Mouse (Mus musculus): Measurements from ENCODE around the gene Scaf11.

DNA sequence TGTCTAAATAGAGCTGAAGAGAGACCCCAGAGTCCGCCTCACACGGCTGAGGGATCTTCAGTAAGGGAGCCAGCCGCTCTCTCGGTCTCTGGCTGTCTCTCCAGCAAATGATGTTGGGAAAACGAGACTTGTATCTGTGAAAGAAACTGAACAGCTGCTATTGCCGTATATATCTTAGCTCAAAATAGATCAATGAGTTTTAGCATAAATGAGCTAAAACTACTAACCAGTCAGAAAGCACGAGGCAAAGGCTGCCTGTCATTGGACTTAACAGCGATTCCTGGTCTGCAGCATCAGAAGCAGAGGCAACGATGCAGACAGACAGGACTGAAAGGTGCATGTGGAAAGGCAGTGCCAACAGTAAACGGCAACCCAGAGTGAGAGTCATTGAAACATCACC is 62.3 kb downstream of the Scaf11 start:
- no peak for TF ChIP-seq CTCF (IDR thresholded peaks at IDR 0.05; ENCODE audit: low read depth)
- TF ChIP-seq EP300 (IDR thresholded peaks at IDR 0.05; ENCODE audit: low read depth): no peak

All from liver, postnatal 0 days (tissue).